Mouse (Mus musculus) gastrocnemius, postnatal 10 days (tissue): ENCODE measurements around the gene Ccdc102a. TPM values are rescaled to one million over a fixed set of nuclear protein-coding genes. Genes with fewer than 3 reads are reported as not detected.

Source experiments
- DNase-seq: peaks from one replicate; pipeline ENCODE4 v3.0.0; 2021; ENCODE audit warnings: mixed read lengths
- long read RNA-seq, 2 experiments: library from polyadenylated mRNA; stranded (forward); transcript quantifications; one replicate each; pipeline ENCODE4 v2.0.0; 2021
- total RNA-seq, 2 experiments: library from RNA; stranded (reverse); gene quantifications; 2 replicates each; pipeline ENCODE4 v1.2.3; 2021

The Ccdc102a gene
- 10 to 100 TPM; 10.3 to 15.1 TPM for total RNA-seq
- long read RNA-seq, experiment 1, transcript Ccdc102a-201 (9 exons, 2,304 nt) = major isoform, 25 of 30 reads
- long read RNA-seq, experiment 1, partial matches to known transcripts = 1 of 30 reads
- long read RNA-seq, experiment 1, other reads (novel, unspliced or antisense) = 4 of 30 reads
- long read RNA-seq, experiment 2, transcript Ccdc102a-201 (9 exons, 2,304 nt) = major isoform, 18 of 24 reads
- long read RNA-seq, experiment 2, partial matches to known transcripts = 1 of 24 reads
- long read RNA-seq, experiment 2, other reads (novel, unspliced or antisense) = 5 of 24 reads

GRCm38 (mm10) chr8:94917851-94918495 lies at the start of gene Ccdc102a:
Gene Ccdc102a (minus strand): TSS chr8:94918098.
- peak; percentile 77 for DNase-seq

DNA sequence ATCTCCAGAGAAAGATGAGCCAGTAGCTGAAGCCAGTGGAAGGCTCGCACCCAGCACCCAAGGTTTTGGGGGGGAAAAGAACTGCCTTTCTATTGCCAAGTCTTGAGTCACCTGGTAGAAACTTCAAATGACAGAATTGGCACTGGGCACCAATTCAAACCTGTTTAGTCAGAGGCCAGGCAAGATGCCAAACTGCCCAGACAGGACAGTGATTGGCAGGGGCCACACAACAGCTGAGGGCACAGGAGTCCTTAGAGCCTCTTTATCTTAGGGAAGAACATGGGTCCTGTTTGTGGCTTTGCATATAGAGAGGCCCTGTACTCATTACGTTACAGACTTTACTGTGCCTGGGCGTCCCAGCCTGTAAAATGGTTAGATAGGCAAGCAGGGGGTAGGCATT lies 49.7 kb upstream of the Ccdc102a start:
- no peak for DNase-seq

DNA sequence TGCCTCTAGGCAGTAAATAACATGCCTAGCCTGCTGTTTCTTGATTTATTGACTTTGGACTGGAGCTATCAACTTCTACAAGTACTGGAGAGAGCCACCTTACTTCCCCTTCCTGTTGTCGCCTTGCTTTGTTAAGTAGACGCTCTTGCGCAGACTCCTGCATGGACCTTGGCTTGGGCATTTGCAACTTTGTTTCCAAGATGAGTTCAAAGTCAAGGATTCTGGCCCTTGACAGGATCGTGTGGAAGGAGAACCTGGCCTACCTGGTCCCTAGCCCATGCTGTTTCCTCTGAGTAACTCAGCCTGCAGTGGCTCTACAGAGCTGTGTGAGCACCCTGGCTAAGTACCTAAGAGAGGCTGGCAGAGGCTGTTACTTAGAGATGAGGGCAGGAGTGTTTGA lies 49.2 kb upstream of the Ccdc102a start:
- DNase-seq = no peak

- DNase-seq = peak; percentile 27
Measured at GRCm38 (mm10) chr8:94966578-94966977, 48.7 kb upstream of the Ccdc102a start.

DNA sequence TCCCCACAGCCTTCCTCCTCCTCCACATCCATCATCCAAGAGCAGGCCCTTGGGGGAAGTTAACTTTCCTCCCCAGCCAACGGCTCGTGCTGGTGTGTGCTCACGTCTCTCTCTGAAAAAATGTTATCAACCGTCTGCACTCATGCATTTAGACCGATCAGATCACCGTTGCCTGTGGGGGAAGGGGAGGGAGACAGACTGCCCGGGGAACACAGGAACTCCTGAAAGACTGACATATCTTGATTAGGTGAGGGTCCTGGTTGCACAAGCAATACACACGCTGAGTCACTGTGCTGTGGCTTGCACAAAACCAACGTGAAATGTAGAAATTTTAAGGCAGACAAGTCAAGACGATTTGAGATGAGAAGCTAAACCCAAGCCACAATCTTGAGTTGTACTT lies 46.9 kb upstream of the Ccdc102a start:
- DNase-seq = no peak

DNA sequence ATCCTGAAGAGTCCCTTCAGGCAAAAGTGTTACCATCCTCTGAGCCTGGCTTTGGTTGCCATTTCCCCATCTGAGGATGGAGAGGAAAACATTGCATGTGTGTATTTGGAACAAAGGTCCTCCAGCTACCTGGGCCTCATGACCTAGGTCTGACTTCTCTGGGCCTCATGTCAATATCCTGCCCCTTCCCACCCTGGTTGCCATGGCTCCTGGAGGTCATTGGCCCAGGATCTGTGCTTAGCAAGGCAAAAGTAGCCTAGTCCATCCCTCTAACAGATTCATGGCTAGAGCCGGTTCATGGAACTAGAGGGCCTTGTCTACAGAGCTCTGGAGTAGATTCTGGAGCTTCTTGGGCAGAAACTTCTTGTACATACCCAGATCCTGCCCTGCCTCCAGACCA lies 44.3 kb upstream of the Ccdc102a start:
- no peak for DNase-seq

GRCm38 (mm10) chr8:94956078-94956574 lies 38.2 kb upstream of the Ccdc102a start:
- no peak for DNase-seq

DNA sequence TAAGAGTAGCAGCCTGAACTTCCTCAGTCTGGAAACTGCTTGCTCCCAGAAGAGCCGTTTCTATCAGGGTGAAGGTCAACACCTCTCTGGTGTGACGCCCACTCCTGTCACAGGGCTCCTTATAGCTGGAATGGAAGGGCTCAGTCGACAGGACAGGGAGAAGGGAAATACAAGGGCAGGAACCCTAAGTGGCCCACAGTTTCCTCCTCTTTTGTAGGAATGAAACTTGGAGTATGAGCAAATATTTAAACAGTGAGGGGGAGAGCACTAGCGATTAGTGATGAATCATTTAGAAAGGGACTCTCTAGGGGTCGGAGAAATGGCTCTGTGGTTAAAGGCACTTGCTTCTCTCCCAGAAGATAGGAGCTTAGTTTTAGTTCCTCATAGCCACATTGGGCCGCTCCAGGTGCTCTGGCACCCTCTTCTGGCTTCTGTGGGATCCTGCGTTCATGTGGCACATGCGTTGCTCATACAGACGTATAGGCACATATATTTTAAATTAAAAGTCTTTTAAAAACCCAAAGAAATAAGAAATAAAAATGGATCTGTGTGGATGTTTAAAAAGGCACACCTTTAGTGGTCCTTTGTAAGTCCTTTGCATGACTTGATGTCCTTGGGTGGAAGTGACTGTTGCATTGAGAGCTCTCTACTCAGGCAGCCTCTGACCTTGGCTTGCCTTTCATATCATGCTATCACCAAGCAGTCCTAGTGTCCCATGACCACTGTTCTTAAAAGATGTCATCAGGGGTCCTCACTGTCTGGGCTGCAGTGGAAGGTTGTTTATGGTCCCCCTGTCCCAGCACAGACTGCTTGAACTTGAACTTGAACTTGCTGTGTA lies 37.2 kb upstream of the Ccdc102a start:
- DNase-seq = peak; percentile 27

DNA sequence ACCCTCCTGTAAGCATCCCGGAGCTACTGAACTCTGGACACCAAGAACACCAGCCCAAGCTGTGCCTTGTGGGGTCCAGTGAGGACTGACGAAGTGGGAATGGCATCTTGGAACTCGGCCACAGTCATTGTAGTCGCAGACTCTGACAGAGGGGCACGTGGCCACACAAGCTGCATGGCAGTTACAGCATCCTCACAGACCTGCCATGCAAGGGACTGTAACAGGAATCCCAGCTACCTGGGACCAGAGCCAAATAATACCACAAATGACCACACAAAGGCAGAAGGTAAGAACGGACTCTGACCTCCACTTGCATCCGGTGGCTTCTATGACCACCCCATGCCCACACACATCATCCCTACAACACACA lies 36.5 kb upstream of the Ccdc102a start:
- no peak for DNase-seq

DNA sequence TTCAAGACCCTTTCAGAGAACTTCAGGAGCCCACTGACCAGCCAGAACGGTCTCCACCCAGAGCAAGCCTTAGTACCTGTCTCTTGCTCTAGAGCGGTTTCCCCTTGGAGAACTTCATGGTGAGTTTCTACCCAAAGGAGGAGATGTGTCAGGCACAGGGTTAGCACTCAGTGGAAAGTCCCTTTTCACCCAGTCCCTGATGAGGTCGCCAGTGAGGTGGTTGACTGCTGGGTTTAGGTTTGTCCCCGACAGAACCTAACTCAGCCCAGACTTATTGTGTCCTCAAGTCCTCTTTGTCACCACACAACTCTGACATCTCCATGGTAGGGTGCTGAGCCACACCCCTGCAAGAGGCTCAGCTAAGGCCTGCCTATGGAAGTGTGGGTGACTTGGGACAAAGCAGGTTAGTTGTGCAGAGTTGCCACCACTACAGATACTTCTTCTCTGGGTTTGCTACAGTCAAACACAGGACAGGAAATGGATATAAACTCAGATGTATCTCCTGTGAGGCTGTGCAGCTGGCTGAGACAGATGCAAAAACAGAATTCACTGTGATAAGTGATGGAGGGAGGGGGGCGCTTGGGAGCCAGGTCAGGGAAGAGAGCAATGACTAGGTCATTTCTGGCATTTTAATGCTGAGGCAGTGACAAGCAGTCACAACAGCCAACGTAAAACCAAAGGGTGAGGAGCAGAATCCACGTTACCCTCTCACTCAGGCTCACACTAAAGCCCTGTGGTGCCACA lies 35.9 kb upstream of the Ccdc102a start:
- no peak for DNase-seq

DNA sequence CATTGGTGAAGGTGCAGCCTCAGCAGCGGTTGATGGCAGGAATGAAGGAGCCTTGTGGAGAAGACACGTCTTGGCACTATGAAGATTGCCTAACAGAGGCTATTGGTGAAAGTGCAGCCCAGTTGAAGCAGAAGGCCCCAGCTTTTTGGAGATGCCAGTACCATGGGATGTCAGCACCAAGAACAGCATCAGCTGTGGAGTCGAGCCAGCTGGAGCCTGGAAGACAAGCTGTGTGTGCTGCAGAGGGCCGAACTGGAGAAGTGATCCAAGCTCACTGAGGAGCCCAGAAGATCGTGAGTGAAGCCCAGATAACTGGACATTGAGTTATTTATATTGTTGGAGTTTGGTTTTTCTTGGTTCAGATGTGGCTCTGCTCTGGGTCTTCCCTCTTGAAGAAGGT lies 34.2 kb upstream of the Ccdc102a start:
- DNase-seq = no peak

GRCm38 (mm10) chr8:94950458-94950857 lies 32.6 kb upstream of the Ccdc102a start:
- no peak for DNase-seq

GRCm38 (mm10) chr8:94950046-94950445 lies 32.1 kb upstream of the Ccdc102a start:
- peak; percentile 64 for DNase-seq

DNA sequence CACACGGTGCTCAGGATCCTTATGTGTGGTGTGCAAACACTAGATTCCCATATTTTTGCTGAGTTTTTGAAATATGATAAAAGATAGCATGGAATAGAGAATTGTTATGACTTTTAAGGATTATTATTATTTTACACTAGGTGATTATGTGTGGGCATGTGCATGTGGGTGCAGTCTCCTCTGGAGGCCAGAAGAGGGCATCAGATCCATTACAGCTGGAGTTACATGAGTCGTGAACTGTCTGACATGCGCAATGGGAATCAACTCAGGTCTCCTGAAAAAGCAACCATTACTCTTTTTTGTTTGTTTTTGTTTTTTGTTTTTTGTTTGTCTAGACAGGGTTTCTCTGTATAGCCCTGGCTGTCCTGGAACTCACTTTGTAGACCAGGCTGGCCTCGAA lies 31.1 kb upstream of the Ccdc102a start:
- no peak for DNase-seq

GRCm38 (mm10) chr8:94948421-94948820 lies 30.5 kb upstream of the Ccdc102a start:
- no peak for DNase-seq

- no peak for DNase-seq
Measured at GRCm38 (mm10) chr8:94945185-94945584, 27.3 kb upstream of the Ccdc102a start.

- DNase-seq = peak; percentile 66
Measured at GRCm38 (mm10) chr8:94942566-94942965, 24.7 kb upstream of the Ccdc102a start.

GRCm38 (mm10) chr8:94935172-94935571 lies 17.3 kb upstream of the Ccdc102a start:
- no peak for DNase-seq

DNA sequence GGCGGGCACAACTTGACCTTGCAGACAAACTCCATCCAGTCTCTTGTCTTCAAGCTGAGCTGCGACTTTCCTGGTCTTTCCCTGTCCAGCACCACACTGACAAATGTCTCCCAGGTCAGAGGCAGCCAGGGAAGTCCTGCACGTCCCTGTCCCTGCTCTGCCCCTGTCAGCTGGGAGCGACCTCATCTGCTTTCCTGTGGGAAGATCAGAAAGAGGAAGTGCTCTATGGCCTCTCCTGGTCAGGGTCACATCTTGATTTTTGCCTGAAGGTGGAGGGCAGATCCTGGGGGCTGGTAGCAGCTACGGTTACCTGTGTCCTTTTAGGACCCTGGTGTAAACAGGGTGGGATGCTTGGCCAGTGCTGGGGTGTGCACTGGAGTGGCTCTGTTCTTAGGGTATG lies 16.0 kb upstream of the Ccdc102a start:
- DNase-seq = no peak

- no peak for DNase-seq
Measured at GRCm38 (mm10) chr8:94928227-94928626, 10.3 kb upstream of the Ccdc102a start.

GRCm38 (mm10) chr8:94923405-94923804 lies 5.5 kb upstream of the Ccdc102a start, which contains the start of gene Adgrg5:
Gene Adgrg5 (plus strand): TSS chr8:94923694.
- DNase-seq = no peak

DNA sequence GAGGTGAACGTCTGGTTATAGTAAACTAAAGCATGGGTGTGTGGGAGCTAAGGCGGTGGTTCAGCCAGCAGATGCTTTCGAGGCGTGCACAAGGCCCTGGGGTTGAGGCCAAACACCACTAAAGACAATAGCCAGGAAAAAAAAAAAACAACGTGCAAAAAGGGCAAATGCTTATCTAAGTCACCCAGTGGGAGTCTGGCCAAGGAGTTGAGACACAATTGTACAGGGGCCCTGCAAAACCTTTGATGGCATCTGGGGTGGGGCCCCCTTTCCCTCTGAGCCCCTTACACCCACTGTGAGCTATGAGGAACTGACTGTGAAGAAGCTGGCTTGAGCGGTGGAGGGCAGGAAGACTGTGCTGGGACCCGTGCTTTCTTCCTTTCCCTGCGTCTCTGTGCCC lies 4.7 kb upstream of the Ccdc102a start:
- DNase-seq = no peak
